Mouse (Mus musculus): ENCODE data around the gene Cacna2d3. TPM values are rescaled to one million over a fixed set of nuclear protein-coding genes. Genes with fewer than 3 reads are reported as not detected.

Gene Cacna2d3
- polyA plus RNA-seq, 1 experiment from 2014 or later = 63.0 TPM

GRCm38 (mm10) chr14:29031858-29032395 lies 689.7 kb downstream of the Cacna2d3 start:
- H3K36me3 ChIP-seq (ENCODE audit: control insufficient read depth, insufficient read depth, low read length) = no peaks in the 10 kb centered on the region
- 93% methylated on average over 1 of the region's 1 CpGs for WGBS
- H3K9me3 ChIP-seq (ENCODE audit: control insufficient read depth, low read length) = no peaks in the 10 kb centered on the region
- no peak overlapping the region for H3K4me2 ChIP-seq (ENCODE audit: low read depth, low read length)
- no peaks in the 10 kb centered on the region for H3K27me3 ChIP-seq (ENCODE audit: control insufficient read depth, insufficient read depth, low read length)
- H3K27ac ChIP-seq (ENCODE audit: low read depth, low read length) = no peak overlapping the region
- no peak for ATAC-seq (ENCODE audit: low read depth)
- no peak overlapping the region for H3K9ac ChIP-seq (replicated peaks; ENCODE audit: low read depth, low read length)
- H3K4me1 ChIP-seq (ENCODE audit: control insufficient read depth, insufficient read depth, low read length) = no peaks in the 10 kb centered on the region
- no peak overlapping the region for H3K4me3 ChIP-seq (ENCODE audit: low read depth, low read length)

GRCm38 (mm10) chr14:29030519-29030918 lies 691.1 kb downstream of the Cacna2d3 start:
- H3K9ac ChIP-seq (replicated peaks; ENCODE audit: low read depth, low read length) = no peak overlapping the region
- H3K36me3 ChIP-seq (ENCODE audit: control insufficient read depth, insufficient read depth, low read length) = no peaks in the 10 kb centered on the region
- H3K27ac ChIP-seq (ENCODE audit: low read depth, low read length) = no peak overlapping the region
- no peak overlapping the region for H3K4me3 ChIP-seq (ENCODE audit: low read depth, low read length)
- WGBS = 52% methylated on average over 9 of the region's 9 CpGs
- no peaks in the 10 kb centered on the region for H3K4me1 ChIP-seq (ENCODE audit: control insufficient read depth, insufficient read depth, low read length)
- ATAC-seq (ENCODE audit: low read depth) = no peak
- H3K4me2 ChIP-seq (ENCODE audit: low read depth, low read length) = no peak overlapping the region
- H3K27me3 ChIP-seq (ENCODE audit: control insufficient read depth, insufficient read depth, low read length) = no peaks in the 10 kb centered on the region
- no peaks in the 10 kb centered on the region for H3K9me3 ChIP-seq (ENCODE audit: control insufficient read depth, low read length)

DNA sequence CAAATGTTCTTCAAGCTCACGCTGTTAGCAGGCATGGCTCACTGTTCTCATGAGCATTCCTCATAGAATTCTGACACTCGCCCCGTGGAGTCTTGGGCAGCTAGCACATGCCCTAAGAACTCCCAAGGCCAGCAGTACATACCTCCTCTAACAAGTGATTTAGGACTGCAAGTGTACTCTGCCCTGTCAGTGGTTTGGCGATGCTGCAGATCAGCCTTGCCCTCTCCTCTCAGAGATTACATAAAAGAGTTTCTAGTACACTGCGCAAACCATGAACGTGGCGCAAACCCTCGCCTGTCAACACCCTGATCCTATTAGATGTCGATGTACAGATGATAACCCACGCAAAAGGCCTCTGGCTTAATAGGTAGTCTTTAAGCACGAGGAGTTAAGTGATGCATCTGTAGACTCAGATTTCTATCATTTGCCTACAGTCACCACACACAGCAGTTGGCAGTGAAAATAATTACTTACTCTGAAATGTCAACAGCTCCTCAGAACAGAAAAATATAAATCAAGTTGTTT lies 691.7 kb downstream of the Cacna2d3 start:
- WGBS = 74% methylated on average over 11 of the region's 11 CpGs

DNA sequence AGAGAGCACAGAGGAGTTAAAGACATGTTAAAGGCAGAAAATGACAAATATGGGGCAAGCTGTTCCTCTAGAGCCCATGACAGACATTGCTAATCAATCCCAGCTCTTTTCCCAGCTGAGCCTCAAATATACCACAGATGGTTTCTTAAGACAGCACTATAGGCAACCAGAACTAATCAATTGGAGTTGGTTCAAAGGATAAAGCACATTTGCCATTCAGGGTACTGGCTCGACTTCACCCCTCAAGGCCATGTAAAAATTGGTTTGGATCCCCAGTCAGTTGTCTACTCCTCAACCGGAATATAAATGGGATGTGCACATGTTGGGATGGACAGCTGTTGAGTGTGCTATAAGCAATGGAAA lies 692.6 kb downstream of the Cacna2d3 start:
- Histone ChIP-seq H3K9ac (replicated peaks; ENCODE audit: low read depth, low read length) (no peak overlapping the region), H3K4me2 (ENCODE audit: low read depth, low read length) (no peak overlapping the region), H3K36me3 (ENCODE audit: control insufficient read depth, insufficient read depth, low read length) (no peaks in the 10 kb centered on the region), H3K27me3 (ENCODE audit: control insufficient read depth, insufficient read depth, low read length) (no peaks in the 10 kb centered on the region), H3K4me1 (ENCODE audit: control insufficient read depth, insufficient read depth, low read length) (no peaks in the 10 kb centered on the region), H3K4me3 (ENCODE audit: low read depth, low read length) (no peak overlapping the region), H3K27ac (ENCODE audit: low read depth, low read length) (no peak overlapping the region), H3K9me3 (ENCODE audit: control insufficient read depth, low read length) (no peaks in the 10 kb centered on the region)
- ATAC-seq (ENCODE audit: low read depth) = no peak
- 26% methylated on average over 2 of the region's 2 CpGs for WGBS

More for the DNA sequence above, 691.7 kb downstream of the Cacna2d3 start:
- no peak overlapping the region for H3K4me3 ChIP-seq (ENCODE audit: low read depth, low read length)
- H3K4me2 ChIP-seq (ENCODE audit: low read depth, low read length) = no peak overlapping the region
- no peaks in the 10 kb centered on the region for H3K9me3 ChIP-seq (ENCODE audit: control insufficient read depth, low read length)
- no peaks in the 10 kb centered on the region for H3K27me3 ChIP-seq (ENCODE audit: control insufficient read depth, insufficient read depth, low read length)
- H3K27ac ChIP-seq (ENCODE audit: low read depth, low read length) = no peak overlapping the region
- no peak for ATAC-seq (ENCODE audit: low read depth)
- H3K9ac ChIP-seq (replicated peaks; ENCODE audit: low read depth, low read length) = no peak overlapping the region
- no peaks in the 10 kb centered on the region for H3K4me1 ChIP-seq (ENCODE audit: control insufficient read depth, insufficient read depth, low read length)
- H3K36me3 ChIP-seq (ENCODE audit: control insufficient read depth, insufficient read depth, low read length) = no peaks in the 10 kb centered on the region

DNA sequence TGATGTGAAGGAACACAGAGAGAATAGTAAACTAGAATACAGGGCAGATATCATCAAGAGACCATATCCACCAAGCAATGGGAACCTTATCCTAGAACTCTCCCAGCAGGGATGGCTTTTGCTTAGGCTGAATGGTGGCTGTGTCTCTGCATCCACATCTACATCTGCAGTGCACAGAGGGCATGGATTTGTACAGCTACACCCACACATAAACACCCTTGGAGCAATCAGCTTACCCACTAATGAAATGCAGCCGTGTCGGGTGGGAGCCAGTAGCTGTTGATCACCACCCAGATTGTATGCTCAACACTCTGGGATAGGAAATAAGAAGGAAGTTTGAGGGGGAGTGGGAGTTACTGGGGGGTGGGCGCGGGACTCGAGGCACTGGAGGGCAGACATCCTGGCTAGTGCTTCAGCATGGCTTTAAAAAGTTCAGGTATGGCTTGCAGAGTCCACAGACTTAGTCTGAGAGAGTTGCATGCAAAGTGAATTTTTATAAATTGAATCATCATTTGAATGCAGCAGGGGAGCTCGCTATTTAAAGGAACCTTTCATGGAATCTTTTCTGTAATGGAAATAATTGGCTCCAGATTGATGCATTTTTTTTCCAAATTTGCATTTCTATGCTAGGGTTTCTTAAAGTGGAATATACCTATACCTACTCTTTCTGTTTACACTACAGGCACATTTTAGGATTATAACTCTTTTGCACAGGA lies 693.1 kb downstream of the Cacna2d3 start:
- Histone ChIP-seq H3K4me2 (ENCODE audit: low read depth, low read length) (no peak overlapping the region), H3K9me3 (ENCODE audit: control insufficient read depth, low read length) (no peaks in the 10 kb centered on the region), H3K4me3 (ENCODE audit: low read depth, low read length) (no peak overlapping the region), H3K27me3 (ENCODE audit: control insufficient read depth, insufficient read depth, low read length) (no peaks in the 10 kb centered on the region), H3K36me3 (ENCODE audit: control insufficient read depth, insufficient read depth, low read length) (no peaks in the 10 kb centered on the region), H3K4me1 (ENCODE audit: control insufficient read depth, insufficient read depth, low read length) (no peaks in the 10 kb centered on the region), H3K27ac (ENCODE audit: low read depth, low read length) (no peak overlapping the region), H3K9ac (replicated peaks; ENCODE audit: low read depth, low read length) (no peak overlapping the region)
- WGBS = 59% methylated on average over 6 of the region's 6 CpGs
- ATAC-seq (ENCODE audit: low read depth) = no peak

DNA sequence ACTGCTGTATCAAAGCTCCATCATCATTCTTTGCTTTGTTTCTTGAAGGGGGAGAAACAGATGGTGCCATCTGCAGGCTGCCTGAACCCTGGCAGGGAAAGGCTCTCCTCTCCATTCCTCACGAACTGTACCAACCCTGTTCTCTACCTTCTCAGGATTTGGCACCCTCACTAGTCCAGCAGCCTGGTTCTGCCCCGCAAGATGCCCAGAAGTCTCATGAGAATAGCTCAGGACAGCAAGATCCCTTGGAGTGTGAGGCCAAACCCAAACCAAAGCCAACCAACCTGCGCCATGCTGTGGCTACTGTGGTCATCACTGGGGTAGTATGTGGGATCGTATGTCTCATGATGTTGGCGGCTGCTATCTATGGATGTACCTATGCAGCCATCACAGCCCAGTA lies 694.4 kb downstream of the Cacna2d3 start:
- Histone ChIP-seq H3K9ac (replicated peaks; ENCODE audit: low read depth, low read length) (no peak overlapping the region), H3K4me3 (ENCODE audit: low read depth, low read length) (no peak overlapping the region), H3K9me3 (ENCODE audit: control insufficient read depth, low read length) (no peaks in the 10 kb centered on the region), H3K4me2 (ENCODE audit: low read depth, low read length) (no peak overlapping the region), H3K27ac (ENCODE audit: low read depth, low read length) (no peak overlapping the region), H3K27me3 (ENCODE audit: control insufficient read depth, insufficient read depth, low read length) (no peaks in the 10 kb centered on the region), H3K36me3 (ENCODE audit: control insufficient read depth, insufficient read depth, low read length) (no peaks in the 10 kb centered on the region), H3K4me1 (ENCODE audit: control insufficient read depth, insufficient read depth, low read length) (no peaks in the 10 kb centered on the region)
- WGBS = 86% methylated on average over 5 of the region's 5 CpGs
- ATAC-seq (ENCODE audit: low read depth) = no peak

DNA sequence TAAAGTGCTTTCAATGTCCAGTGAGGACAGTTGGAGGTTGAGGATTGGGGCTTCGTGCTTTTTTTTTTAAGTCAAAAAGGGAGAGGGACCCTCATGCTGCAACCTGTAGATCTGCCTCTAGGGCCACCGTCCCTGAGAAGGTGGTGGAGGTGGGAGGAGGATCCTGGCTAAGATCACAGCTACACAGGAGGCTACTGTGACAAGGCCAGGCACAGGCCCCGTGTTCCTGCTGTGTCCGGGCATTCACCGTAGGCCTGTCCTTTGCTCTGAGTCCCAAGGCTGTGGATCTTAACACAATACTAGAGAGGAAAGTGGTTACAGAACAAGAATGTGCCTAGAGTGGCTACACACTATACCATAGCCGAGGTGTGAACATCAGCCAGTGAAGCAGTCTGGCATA lies 696.3 kb downstream of the Cacna2d3 start:
- no peak overlapping the region for H3K9ac ChIP-seq (replicated peaks; ENCODE audit: low read depth, low read length)
- H3K9me3 ChIP-seq (ENCODE audit: control insufficient read depth, low read length) = no peaks in the 10 kb centered on the region
- WGBS = 92% methylated on average over 6 of the region's 6 CpGs
- H3K27ac ChIP-seq (ENCODE audit: low read depth, low read length) = no peak overlapping the region
- ATAC-seq (ENCODE audit: low read depth) = no peak
- H3K4me2 ChIP-seq (ENCODE audit: low read depth, low read length) = no peak overlapping the region
- no peaks in the 10 kb centered on the region for H3K4me1 ChIP-seq (ENCODE audit: control insufficient read depth, insufficient read depth, low read length)
- no peaks in the 10 kb centered on the region for H3K27me3 ChIP-seq (ENCODE audit: control insufficient read depth, insufficient read depth, low read length)
- no peak overlapping the region for H3K4me3 ChIP-seq (ENCODE audit: low read depth, low read length)
- H3K36me3 ChIP-seq (ENCODE audit: control insufficient read depth, insufficient read depth, low read length) = no peaks in the 10 kb centered on the region

DNA sequence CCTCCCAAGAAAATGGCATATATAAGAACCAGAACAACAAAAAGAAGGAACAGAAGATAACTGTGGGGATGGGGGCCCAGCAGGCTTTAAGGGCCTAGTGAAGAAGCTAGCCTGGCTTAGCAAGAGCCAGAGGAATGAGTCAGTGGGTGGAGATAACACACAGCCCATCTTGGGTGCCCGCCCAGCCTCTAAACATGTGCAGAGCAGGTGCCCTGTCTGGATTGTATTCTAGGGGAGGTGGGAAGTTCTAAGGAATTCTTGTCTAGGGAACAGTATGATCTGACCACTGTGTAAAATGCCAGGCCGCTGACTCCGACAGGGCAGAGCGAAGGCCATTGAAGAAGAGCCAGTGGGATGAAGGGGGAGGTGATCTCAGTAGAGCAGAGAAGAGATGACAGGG lies 698.4 kb downstream of the Cacna2d3 start:
- H3K27me3 ChIP-seq (ENCODE audit: control insufficient read depth, insufficient read depth, low read length) = no peaks in the 10 kb centered on the region
- no peak overlapping the region for H3K4me3 ChIP-seq (ENCODE audit: low read depth, low read length)
- H3K36me3 ChIP-seq (ENCODE audit: control insufficient read depth, insufficient read depth, low read length) = no peaks in the 10 kb centered on the region
- H3K9ac ChIP-seq (replicated peaks; ENCODE audit: low read depth, low read length) = no peak overlapping the region
- 94% methylated on average over 4 of the region's 4 CpGs for whole genome bisulfite sequencing
- no peaks in the 10 kb centered on the region for H3K9me3 ChIP-seq (ENCODE audit: control insufficient read depth, low read length)
- no peak overlapping the region for H3K4me2 ChIP-seq (ENCODE audit: low read depth, low read length)
- no peaks in the 10 kb centered on the region for H3K4me1 ChIP-seq (ENCODE audit: control insufficient read depth, insufficient read depth, low read length)
- no peak overlapping the region for H3K27ac ChIP-seq (ENCODE audit: low read depth, low read length)
- ATAC-seq (ENCODE audit: low read depth) = no peak

DNA sequence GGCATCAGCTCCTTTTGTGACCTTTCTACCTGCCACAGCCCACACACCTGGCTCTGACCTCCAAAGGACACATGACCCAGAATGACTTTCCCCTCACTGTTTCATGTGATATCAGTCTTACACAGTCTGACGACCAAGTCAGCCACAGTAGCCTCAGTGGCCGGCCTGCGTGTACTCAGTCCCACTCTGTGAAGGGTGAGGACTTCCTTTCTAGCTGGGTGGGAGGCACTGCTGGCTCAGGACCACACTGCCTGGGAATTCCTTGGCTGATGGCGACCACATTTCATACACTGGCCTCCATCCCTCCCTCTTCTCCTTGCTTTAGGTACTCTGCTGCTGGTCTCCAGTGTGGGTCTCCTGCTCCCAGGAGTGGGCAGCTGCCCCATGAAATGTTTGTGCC lies 700.4 kb downstream of the Cacna2d3 start:
- no peak overlapping the region for H3K9ac ChIP-seq (replicated peaks; ENCODE audit: low read depth, low read length)
- no peak overlapping the region for H3K4me2 ChIP-seq (ENCODE audit: low read depth, low read length)
- no peaks in the 10 kb centered on the region for H3K4me1 ChIP-seq (ENCODE audit: control insufficient read depth, insufficient read depth, low read length)
- H3K4me3 ChIP-seq (ENCODE audit: low read depth, low read length) = no peak overlapping the region
- ATAC-seq (ENCODE audit: low read depth) = no peak
- H3K27ac ChIP-seq (ENCODE audit: low read depth, low read length) = no peak overlapping the region
- H3K27me3 ChIP-seq (ENCODE audit: control insufficient read depth, insufficient read depth, low read length) = no peaks in the 10 kb centered on the region
- 84% methylated on average over 4 of the region's 4 CpGs for WGBS
- H3K9me3 ChIP-seq (ENCODE audit: control insufficient read depth, low read length) = no peaks in the 10 kb centered on the region
- H3K36me3 ChIP-seq (ENCODE audit: control insufficient read depth, insufficient read depth, low read length) = no peaks in the 10 kb centered on the region

Data from neural tube, embryonic 14.5 days (tissue).